Mouse (Mus musculus) lung, embryonic 16.5 days (tissue): ENCODE measurements around the gene Dnase1l2. TPM values are rescaled to one million over a fixed set of nuclear protein-coding genes. Genes with fewer than 3 reads are reported as not detected.
"Not testable (repeated sequence)": the region's sequence is repeated elsewhere in the genome, so short reads cannot be mapped to it uniquely, and the experiment has no call there.

Experiments used
- ATAC-seq: fragments of 200-750 bp; cut with Nextera tagmentation; 2 replicates; pipeline ENCODE4 v1.8.0; 2017; ENCODE audit warnings: low read depth, mild to moderate bottlenecking, moderate library complexity
- H3K27ac ChIP-seq: fragments of 300-500 bp; sonication (generic); 2 replicates; pipeline ENCODE4 v1.5.1; 2014; ENCODE audit warnings: mild to moderate bottlenecking, control low read depth, low read length
- H3K27me3 ChIP-seq: fragments of 300-500 bp; sonication (generic); 2 replicates; pipeline ENCODE4 v1.6.1; 2014; ENCODE audit warnings: low read depth, low read length, mixed read lengths; ENCODE audit not compliant: control insufficient read depth, insufficient read depth
- H3K36me3 ChIP-seq: fragments of 300-500 bp; sonication (generic); 2 replicates; pipeline ENCODE4 v1.6.1; 2014; ENCODE audit warnings: low read length; ENCODE audit not compliant: control insufficient read depth, insufficient read depth
- H3K4me1 ChIP-seq: fragments of 300-500 bp; sonication (generic); replicated peaks from 2 replicates; pipeline ENCODE4 v1.6.1; 2014; ENCODE audit warnings: low read length, mixed read lengths; ENCODE audit not compliant: control insufficient read depth, insufficient read depth
- H3K4me2 ChIP-seq: fragments of 300-500 bp; sonication (generic); 2 replicates; pipeline ENCODE4 v1.6.1; 2014; ENCODE audit warnings: low read depth, low read length, control low read depth
- H3K4me3 ChIP-seq: fragments of 300-500 bp; sonication (generic); 2 replicates; pipeline ENCODE4 v1.5.1; 2014; ENCODE audit warnings: mild to moderate bottlenecking, low read length, control low read depth
- H3K9ac ChIP-seq: fragments of 300-500 bp; sonication (generic); 2 replicates; pipeline ENCODE4 v1.6.1; 2014; ENCODE audit warnings: low read length, control low read depth
- H3K9me3 ChIP-seq: fragments of 300-500 bp; sonication (generic); 2 replicates; pipeline ENCODE4 v1.6.1; 2016; ENCODE audit warnings: low read length; ENCODE audit not compliant: control insufficient read depth
- WGBS: fragments of 180-500 bp; shearing (Covaris S2); extraction: QIAGEN DNeasy Blood & Tissue Kit; methylation state at CpG from one replicate; pipeline ENCODE4 v1.1.7; 2014; 5-methylcytosine and 5-hydroxymethylcytosine counted together
- polyA plus RNA-seq: library from polyadenylated mRNA; unstranded; fragments of >200 nt; fragmentation: Nextera tagmentation; extraction: Ambion mirVana; gene quantifications from 2 replicates; pipeline ENCODE4 v1.2.1, GENCODE M21; 2015

The Dnase1l2 gene
- polyA plus RNA-seq, 1 experiment from 2014 or later = 1.6 TPM

DNA sequence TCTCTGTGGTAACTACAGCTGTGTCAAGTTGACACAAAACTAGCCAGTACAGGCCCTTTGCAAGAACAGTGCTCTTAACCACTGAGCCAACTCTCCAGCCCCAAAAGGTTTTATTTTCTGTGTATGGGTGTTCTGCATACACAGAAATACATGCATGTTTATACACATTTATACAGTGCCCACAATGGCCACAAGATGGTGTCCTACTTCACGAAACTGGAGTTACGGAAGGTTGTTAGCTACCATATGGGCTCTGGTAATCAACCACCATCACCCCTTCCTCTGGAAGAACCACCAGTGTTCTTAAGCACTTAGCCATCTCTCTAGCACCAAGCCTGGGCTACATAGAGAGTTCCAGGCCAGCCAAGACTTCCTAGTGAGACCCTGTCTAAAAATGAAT lies 18.7 kb upstream of the Dnase1l2 start:
- no peak overlapping the region for H3K4me2 ChIP-seq
- WGBS = 64% methylated on average over 2 of the region's 2 CpGs
- no peaks in the 10 kb centered on the region for H3K27me3 ChIP-seq
- H3K27ac ChIP-seq = no peak overlapping the region
- H3K9me3 ChIP-seq = no peaks in the 10 kb centered on the region
- ATAC-seq = no peak
- no peaks in the 10 kb centered on the region for H3K36me3 ChIP-seq
- H3K4me3 ChIP-seq = no peak overlapping the region
- H3K9ac ChIP-seq = no peak overlapping the region
- H3K4me1 ChIP-seq = no peaks in the 10 kb centered on the region

DNA sequence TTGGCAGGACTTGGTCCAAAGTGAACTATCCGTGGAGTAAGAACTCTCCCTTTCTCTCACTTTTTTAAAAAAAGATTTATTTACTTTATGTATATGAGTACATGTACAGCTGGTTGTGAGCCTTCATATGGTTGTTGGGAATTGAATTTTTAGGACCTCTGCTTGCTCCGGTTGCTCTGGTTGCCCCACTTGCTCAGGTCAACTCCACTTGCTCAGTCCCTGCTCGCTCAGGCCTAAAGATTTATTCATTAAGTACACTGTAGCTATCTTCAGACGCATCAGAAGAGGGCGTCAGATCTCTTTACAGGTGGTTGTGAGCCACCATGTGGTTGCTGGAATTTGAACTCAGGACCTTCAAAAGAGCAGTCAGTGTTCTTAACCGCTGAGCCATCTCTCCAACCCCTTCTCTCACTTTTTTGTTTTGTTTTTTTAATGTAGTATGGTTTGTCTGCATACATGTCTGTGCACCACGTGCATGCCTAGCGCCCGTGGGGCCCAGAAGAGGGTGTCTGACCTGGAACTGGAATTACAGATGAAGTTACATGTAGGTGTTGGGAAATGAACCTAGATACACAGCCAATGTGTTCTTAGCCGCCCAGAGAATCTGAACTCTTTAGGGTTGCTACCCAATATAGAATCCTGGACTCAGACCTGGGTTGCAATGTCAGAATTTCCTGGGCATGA lies 12.8 kb upstream of the Dnase1l2 start:
- not testable (repeated sequence) for H3K27me3 ChIP-seq, H3K9me3 ChIP-seq, H3K9ac ChIP-seq, H3K36me3 ChIP-seq
- H3K4me2 ChIP-seq = peak overlapping the region; percentile 40
- H3K27ac ChIP-seq = peak overlapping the region; percentile 55
- H3K4me3 ChIP-seq = peak overlapping the region; percentile 33; the same call in 1 of the 2 replicates
- WGBS = 51% methylated on average over 10 of the region's 10 CpGs
- peaks cover 11% of the 10 kb centered on the region for H3K4me1 ChIP-seq
- peak; percentile 5 for ATAC-seq

DNA sequence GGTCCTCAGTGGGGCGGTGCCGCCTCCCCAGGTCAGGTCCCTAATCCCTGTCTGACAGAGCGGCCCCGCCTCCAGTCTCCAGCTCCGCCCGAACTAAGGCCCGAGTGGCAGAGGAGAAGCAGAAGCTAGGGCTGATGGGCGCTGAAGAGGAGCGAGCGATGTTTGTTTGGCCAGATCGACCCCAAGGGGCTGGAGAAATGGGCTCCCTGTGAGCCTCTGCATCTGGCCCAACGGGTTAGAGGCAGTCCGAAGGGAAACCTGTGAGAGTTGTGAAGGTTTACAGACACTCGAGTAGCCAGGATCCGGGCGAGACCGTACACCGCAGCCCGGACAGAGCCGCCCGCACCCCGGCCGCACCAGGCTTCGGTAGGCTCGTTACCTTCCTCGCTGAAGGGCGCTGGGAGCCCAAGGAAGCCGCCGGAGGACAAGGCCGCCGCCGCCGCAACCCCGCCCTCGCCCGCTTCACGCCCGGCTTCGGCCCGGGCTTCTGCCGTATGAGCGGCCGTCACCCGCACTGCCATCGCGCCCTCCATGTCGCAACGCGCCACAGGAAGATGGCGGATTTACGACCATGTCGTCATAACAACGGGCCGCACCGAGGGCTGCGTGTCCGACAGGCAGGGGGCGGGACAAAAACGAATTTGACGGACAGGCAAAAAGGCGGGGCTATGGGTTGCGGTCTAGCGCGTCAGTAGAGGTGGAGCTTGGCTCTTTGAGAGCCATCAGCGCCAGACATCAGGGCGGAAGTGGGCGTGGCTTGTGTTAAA lies 12.0 kb upstream of the Dnase1l2 start:
- WGBS = under 1% methylated on average over 63 of the region's 67 CpGs
- Histone ChIP-seq H3K4me3 (peak overlapping the region; percentile 89), H3K36me3 (peaks cover 4% of the 10 kb centered on the region; the same call in 1 of the 2 replicates), H3K4me2 (peak overlapping the region; percentile 93), H3K9me3 (no peaks in the 10 kb centered on the region), H3K9ac (peak overlapping the region; percentile 91), H3K27ac (peak overlapping the region; percentile 99), H3K4me1 (peaks cover 11% of the 10 kb centered on the region), H3K27me3 (no peaks in the 10 kb centered on the region)
- peak; percentile 95 for ATAC-seq

DNA sequence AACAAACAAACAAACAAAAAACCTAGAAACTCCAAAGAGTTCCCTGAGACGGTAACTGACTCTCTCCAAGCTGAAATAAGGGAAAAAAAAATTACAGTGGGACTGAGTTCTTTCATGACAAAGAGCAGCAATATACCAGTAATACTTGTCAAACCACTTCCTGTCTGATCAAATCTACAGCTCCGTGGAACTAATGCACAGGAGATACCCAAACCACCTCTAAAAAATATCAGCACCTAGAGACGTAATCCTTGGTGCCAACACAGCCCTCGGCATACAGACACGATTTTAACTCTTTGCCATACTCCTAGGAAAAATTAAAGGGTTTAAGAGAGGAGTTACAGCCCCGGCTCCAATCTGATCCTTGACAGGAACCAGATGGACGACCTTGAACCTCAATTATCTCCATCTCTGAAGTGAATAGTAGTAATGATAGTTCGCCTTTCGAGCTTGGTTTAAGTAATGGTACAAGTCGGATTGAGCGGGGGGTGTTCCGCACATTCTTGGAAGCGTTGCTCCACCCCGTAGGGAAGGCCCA lies 11.4 kb upstream of the Dnase1l2 start:
- H3K4me3 ChIP-seq = peak overlapping the region; percentile 89
- no peaks in the 10 kb centered on the region for H3K9me3 ChIP-seq
- ATAC-seq = no peak
- H3K4me2 ChIP-seq = peak overlapping the region; percentile 93
- H3K27me3 ChIP-seq = no peaks in the 10 kb centered on the region
- H3K9ac ChIP-seq = peak overlapping the region; percentile 91
- H3K27ac ChIP-seq = peak overlapping the region; percentile 99
- H3K4me1 ChIP-seq = peaks cover 11% of the 10 kb centered on the region
- 3% methylated on average over 14 of the region's 14 CpGs for WGBS
- peaks cover 9% of the 10 kb centered on the region for H3K36me3 ChIP-seq

DNA sequence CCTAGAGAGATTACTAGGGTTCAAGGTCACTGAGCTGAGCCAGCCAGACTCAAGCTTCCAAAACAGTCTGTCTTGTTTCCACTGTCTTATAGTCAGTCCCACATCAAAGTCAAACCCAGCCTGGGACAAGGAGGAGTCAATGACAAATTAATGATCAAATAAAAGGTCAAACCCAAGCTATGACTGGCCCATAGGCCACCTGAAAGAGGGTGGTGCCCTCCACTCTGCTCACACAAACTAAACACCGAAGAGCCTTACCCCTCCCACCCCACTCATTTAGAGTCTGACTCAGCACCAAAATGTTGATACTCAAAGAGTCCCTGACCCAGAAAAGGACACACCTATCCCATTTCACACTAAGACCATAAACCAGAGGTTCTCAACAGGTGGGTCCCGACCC lies 10.5 kb upstream of the Dnase1l2 start:
- Histone ChIP-seq H3K27me3 (no peaks in the 10 kb centered on the region), H3K36me3 (peaks cover 13% of the 10 kb centered on the region), H3K9ac (no peak overlapping the region), H3K9me3 (no peaks in the 10 kb centered on the region), H3K4me1 (peaks cover 11% of the 10 kb centered on the region), H3K4me3 (no peak overlapping the region), H3K27ac (no peak overlapping the region), H3K4me2 (peak overlapping the region; percentile 93; the same call in 1 of the 2 replicates)
- 70% methylated on average over 2 of the region's 2 CpGs for WGBS
- no peak for ATAC-seq

DNA sequence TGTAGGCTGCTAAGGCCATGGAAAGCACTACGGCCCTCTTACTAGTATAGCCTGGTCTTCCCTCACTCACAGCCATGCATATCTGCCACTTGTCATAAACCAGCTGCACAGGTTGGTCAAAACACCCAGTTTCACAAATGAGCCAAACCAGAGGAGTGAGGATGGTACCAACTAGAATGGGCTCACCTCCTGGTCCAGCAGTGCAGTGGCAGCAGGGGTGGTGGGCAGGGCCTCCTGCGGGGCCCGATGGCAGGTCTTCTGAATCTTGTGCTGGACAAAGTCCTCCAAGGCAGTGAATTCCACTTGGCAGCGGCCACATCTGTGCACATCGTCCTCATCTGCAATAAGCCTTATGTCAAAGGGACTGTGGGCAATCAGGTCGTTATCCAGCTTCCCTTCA lies 8.3 kb upstream of the Dnase1l2 start:
- ATAC-seq = no peak
- Histone ChIP-seq H3K4me2 (no peak overlapping the region), H3K9me3 (no peaks in the 10 kb centered on the region), H3K4me1 (peaks cover 11% of the 10 kb centered on the region), H3K36me3 (peaks cover 29% of the 10 kb centered on the region), H3K27me3 (no peaks in the 10 kb centered on the region), H3K27ac (no peak overlapping the region), H3K4me3 (no peak overlapping the region), H3K9ac (no peak overlapping the region)
- WGBS = 94% methylated on average over 6 of the region's 6 CpGs

DNA sequence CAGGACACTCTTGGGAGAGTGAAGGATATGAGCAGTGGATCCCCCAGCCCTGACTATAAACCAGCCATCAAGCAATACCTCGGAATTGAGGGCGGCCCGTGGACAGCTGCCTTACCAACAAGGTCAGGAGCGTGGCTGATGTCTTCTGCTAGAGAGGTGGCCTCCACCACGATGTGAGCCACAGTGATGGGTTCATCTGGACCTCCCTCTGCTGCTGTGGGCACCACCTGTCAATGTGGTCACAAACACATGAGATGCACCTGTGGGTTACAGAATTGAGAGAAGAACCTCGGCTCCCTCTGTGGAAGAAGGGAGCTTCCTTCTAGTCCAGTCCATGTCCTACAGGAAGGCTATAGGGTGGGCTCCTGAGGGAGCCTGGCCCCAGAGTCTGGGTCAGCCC lies 6.6 kb upstream of the Dnase1l2 start:
- no peak overlapping the region for H3K27ac ChIP-seq
- no peak overlapping the region for H3K4me3 ChIP-seq
- peaks cover 34% of the 10 kb centered on the region for H3K36me3 ChIP-seq
- WGBS = 87% methylated on average over 6 of the region's 6 CpGs
- H3K9ac ChIP-seq = no peak overlapping the region
- H3K9me3 ChIP-seq = no peaks in the 10 kb centered on the region
- H3K4me1 ChIP-seq = peaks cover 11% of the 10 kb centered on the region
- no peaks in the 10 kb centered on the region for H3K27me3 ChIP-seq
- no peak for ATAC-seq
- no peak overlapping the region for H3K4me2 ChIP-seq

DNA sequence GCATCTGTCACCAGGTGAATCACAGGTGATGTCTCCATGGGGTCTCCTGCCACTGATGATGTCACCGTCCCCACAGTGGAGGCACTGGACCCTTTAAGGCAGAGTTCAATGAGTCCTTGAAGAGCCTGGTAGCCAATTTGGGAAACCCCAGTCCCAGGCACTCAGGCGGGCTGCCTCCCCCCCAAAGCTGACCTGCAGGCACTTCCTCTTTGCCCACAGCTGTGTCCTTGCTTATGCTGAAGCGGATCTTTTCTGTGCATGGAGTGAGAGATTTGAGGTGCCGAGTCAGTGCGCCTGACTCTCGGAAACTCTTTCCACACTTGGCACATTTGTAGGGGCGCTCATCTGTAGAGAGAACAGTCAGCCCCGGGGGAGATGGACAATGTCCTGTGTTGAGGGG lies 3.7 kb upstream of the Dnase1l2 start:
- Histone ChIP-seq H3K4me3 (no peak overlapping the region), H3K4me2 (no peak overlapping the region), H3K27ac (no peak overlapping the region), H3K9me3 (no peaks in the 10 kb centered on the region), H3K27me3 (no peaks in the 10 kb centered on the region), H3K4me1 (no peaks in the 10 kb centered on the region), H3K36me3 (peaks cover 42% of the 10 kb centered on the region), H3K9ac (no peak overlapping the region)
- no peak for ATAC-seq
- WGBS = 94% methylated on average over 8 of the region's 8 CpGs

DNA sequence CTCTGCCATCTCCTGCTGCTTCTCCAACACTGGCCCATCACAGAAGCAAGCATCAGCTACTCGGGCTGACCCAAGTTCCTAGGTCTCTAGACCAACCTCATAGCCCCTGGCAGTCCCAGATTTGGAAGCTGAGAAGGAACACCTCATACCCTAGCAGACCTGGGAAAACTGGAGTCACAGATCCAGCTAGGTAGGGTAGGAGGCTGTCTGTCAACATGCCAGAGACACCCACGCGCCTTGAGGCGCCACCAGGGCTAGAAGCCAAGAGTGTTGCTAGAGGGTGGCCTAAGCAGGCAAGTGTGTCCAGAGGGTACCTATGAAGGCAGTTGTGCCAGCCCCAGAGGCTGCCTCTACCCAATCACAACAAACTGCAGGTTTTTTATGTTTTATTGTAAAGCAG lies 504 bp upstream of the Dnase1l2 start:
- H3K9me3 ChIP-seq = no peaks in the 10 kb centered on the region
- 92% methylated on average over 4 of the region's 4 CpGs for WGBS
- H3K4me2 ChIP-seq = no peak overlapping the region
- no peak overlapping the region for H3K27ac ChIP-seq
- ATAC-seq = no peak
- no peak overlapping the region for H3K4me3 ChIP-seq
- H3K4me1 ChIP-seq = no peaks in the 10 kb centered on the region
- peaks cover 46% of the 10 kb centered on the region for H3K36me3 ChIP-seq
- no peaks in the 10 kb centered on the region for H3K27me3 ChIP-seq
- no peak overlapping the region for H3K9ac ChIP-seq
